Mouse (Mus musculus): Measurements from ENCODE around the gene Hif1an.

Gene Hif1an

GRCm38 (mm10) chr19:44554861-44555590 is 7.6 kb upstream of the Hif1an start, which contains the start of gene Ndufb8:
Gene Ndufb8, minus strand, starts transcription at chr19:44555440.
- in situ Hi-C loops (cut with MboI; ENCODE audit: unreplicated experiment in 2 of 2), result no loop called here

GRCm38 (mm10) chr19:44564006-44564405 is 1.4 kb downstream of the Hif1an start:
- in situ Hi-C loops (cut with MboI; ENCODE audit: unreplicated experiment in 2 of 2), result no loop called here

DNA sequence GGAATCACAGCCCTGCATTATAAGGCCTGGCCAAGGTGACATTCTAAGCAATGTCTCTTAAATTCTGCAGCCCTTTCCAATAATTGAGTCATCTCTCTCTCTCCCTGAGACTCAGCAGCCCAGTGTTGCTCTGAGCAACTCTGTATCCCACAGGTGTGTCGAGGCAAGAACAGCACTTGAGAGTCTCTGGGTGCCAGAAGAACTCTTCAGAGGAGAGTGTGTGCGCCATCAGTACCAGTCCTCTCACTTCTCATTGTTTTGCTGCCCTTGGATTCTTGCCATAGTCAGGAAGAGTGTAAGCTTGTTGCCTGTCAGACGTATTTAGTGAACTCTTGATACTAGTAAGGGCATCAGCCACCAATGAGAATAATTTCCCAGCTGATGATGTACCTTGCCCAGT is 5.1 kb downstream of the Hif1an start:
- in situ Hi-C loops (cut with MboI; ENCODE audit: unreplicated experiment in 2 of 2), result no loop called here

- in situ Hi-C loops (cut with MboI; ENCODE audit: unreplicated experiment in 2 of 2), result loop anchor here in 1 of 2 experiments (25.0 kb wide), 1 partner anchor 461 kb away; the partner anchor contains the start of genes Pdzd7 and Sfxn3
Observed at GRCm38 (mm10) chr19:44576275-44576674, 13.6 kb downstream of the Hif1an start.

GRCm38 (mm10) chr19:44578038-44578437 is 15.4 kb downstream of the Hif1an start:
- in situ Hi-C loops (cut with MboI; ENCODE audit: unreplicated experiment in 2 of 2), result loop anchor here in 1 of 2 experiments (25.0 kb wide), 1 partner anchor 459 kb away; the partner anchor contains the start of genes Pdzd7 and Sfxn3

GRCm38 (mm10) chr19:44582103-44582502 is 19.5 kb downstream of the Hif1an start:
- in situ Hi-C loops (cut with MboI; ENCODE audit: unreplicated experiment in 2 of 2), result loop anchor here (5.0 to 25.0 kb wide), 4 partner anchors 173 to 455 kb away; partner anchors contain the start of genes Pax2 (in 1 of the 2), Pdzd7 (in 1 of the 2) and Sfxn3 (in 1 of the 2)

- in situ Hi-C loops (cut with MboI; ENCODE audit: unreplicated experiment in 2 of 2), result loop anchor here (5.0 to 25.0 kb wide), 4 partner anchors 172 to 455 kb away; partner anchors contain the start of genes Pax2 (in 1 of the 2), Pdzd7 (in 1 of the 2) and Sfxn3 (in 1 of the 2)
Observed at GRCm38 (mm10) chr19:44582638-44583309, 20.1 kb downstream of the Hif1an start.

- in situ Hi-C loops (cut with MboI; ENCODE audit: unreplicated experiment in 2 of 2), result loop anchor here (10.0 to 25.0 kb wide), 3 partner anchors 167 to 449 kb away; partner anchors contain the start of genes Pax2 (in 1 of the 2), Pdzd7 (in 1 of the 2) and Sfxn3 (in 1 of the 2)
Observed at GRCm38 (mm10) chr19:44588036-44588435, 25.4 kb downstream of the Hif1an start.

DNA sequence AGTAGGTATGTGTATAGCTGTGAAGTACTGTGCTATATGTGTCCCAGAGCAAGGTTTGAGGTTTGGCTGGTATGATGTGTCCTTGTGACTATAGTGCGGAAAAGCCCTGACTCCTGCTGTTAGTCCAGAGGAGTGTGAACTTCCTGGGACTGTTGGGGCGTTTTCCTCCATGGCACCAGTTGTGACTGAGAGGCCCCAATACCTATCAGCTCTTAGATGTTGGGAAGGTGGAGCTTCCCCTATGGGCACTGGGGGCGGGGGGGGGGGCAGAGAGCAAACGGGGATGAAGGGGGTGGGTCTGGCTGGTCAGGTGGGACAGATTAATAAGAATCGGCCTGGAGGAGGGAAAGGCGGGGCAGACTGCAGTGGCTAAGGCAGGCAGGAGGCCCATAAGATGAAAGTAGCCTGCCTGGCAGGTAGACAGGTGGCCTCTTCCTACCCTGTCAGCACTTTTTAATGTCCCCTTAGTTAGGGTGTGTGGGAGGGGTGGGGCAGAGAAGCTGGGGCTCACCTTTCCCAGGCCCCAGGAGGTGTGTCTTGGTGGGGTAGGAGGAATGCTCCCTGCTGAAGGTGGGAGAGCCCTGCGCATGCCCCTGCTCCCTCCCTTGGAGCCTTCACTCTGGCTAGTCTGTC is 27.1 kb downstream of the Hif1an start:
- in situ Hi-C loops (cut with MboI; ENCODE audit: unreplicated experiment in 2 of 2), result loop anchor here (10.0 to 25.0 kb wide), 3 partner anchors 165 to 448 kb away; partner anchors contain the start of genes Pax2 (in 1 of the 2), Pdzd7 (in 1 of the 2) and Sfxn3 (in 1 of the 2)

GRCm38 (mm10) chr19:44590992-44591391 is 28.3 kb downstream of the Hif1an start:
- in situ Hi-C loops (cut with MboI; ENCODE audit: unreplicated experiment in 2 of 2), result loop anchor here in 1 of 2 experiments (25.0 kb wide), 1 partner anchor 446 kb away; the partner anchor contains the start of genes Pdzd7 and Sfxn3

- in situ Hi-C loops (cut with MboI; ENCODE audit: unreplicated experiment in 2 of 2), result loop anchor here in 1 of 2 experiments (25.0 kb wide), 1 partner anchor 446 kb away; the partner anchor contains the start of genes Pdzd7 and Sfxn3
Observed at GRCm38 (mm10) chr19:44591638-44592037, 29.0 kb downstream of the Hif1an start.

DNA sequence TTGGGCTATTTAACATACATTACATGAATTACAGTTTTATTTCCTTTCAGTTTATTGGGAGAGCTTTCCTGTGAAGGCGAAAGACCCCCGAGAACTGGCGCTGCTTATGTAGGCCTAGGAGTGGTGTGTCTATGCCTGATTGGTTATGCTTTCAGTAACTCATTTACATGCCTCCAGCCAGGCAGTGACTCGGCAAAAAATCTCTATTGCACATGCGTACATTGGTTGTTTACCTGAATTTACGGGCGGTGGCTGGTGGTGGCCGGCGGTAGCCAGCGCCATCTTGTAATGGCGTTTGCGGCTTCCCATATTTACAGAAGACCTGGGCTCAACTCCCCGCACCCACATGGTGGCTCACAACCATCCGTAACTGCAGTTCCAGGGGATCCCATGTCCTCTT is 31.5 kb downstream of the Hif1an start:
- in situ Hi-C loops (cut with MboI; ENCODE audit: unreplicated experiment in 2 of 2), result loop anchor here in 1 of 2 experiments (25.0 kb wide), 1 partner anchor 443 kb away; the partner anchor contains the start of genes Pdzd7 and Sfxn3

- in situ Hi-C loops (cut with MboI; ENCODE audit: unreplicated experiment in 2 of 2), result no loop called here
Observed at GRCm38 (mm10) chr19:44618166-44618565, 55.5 kb downstream of the Hif1an start.
